In genomic region chr3:88500087-88500486, GRCm38 (mm10) we compare ENCODE assay signal across 11 mouse cellular contexts. TPM values are rescaled to one million over a fixed set of nuclear protein-coding genes. Genes with fewer than 3 reads are reported as not detected.
DNase-seq lines count a peak whose midpoint lies in the region; ATAC-seq and TF ChIP-seq lines count a peak whose summit lies in the region.
"Had no signal": no experiment of that assay in that cellular context is flagged by ENCODE, and none has a peak within 500 bp of the region (broad histone marks: within the 10 kb centered on the region; RNA-seq: fewer than 3 reads in every experiment).

No protein-coding gene starts in this region.

- H3K9me3 ChIP-seq in intestine, embryonic 15.5 days, result no peaks in the 10 kb centered on the region
- H3K9me3 ChIP-seq in intestine, postnatal 0 days (ENCODE audit: control insufficient read depth), result no peaks in the 10 kb centered on the region
- H3K9me3 ChIP-seq in liver, postnatal 0 days (ENCODE audit: low read length), result no peaks in the 10 kb centered on the region
- H3K9me3 ChIP-seq: hindbrain, embryonic 10.5 days had no signal

- no peak overlapping the region for H3K9ac ChIP-seq in intestine, embryonic 15.5 days
- H3K9ac ChIP-seq in intestine, postnatal 0 days (ENCODE audit: low read depth, low read length), result no peak overlapping the region
- H3K9ac ChIP-seq in liver, postnatal 0 days (replicated peaks), result peak overlapping the region; percentile 93; the same call in 1 of the 2 replicates

- DNase-seq in liver, postnatal 0 days, result no peak
- DNase-seq in testis, postnatal 14 days (ENCODE audit: low spot score), result no peak
- DNase-seq: adrenal gland, adult 2 months; cerebellum, adult 11 months; layer of hippocampus, postnatal 36 days had no signal

- no peak for TF ChIP-seq EP300 in liver, postnatal 0 days (IDR thresholded peaks at IDR 0.05; ENCODE audit: low read depth)

- H3K4me3 ChIP-seq in intestine, embryonic 15.5 days (replicated peaks), result no peak overlapping the region
- H3K4me3 ChIP-seq in intestine, postnatal 0 days (ENCODE audit: low read depth, low read length), result no peak overlapping the region
- peak overlapping the region; percentile 100 for H3K4me3 ChIP-seq in C2C12 (ENCODE audit: insufficient read depth, poor library complexity, severe bottlenecking)
- H3K4me3 ChIP-seq in bone marrow macrophage, adult 2 months (ENCODE audit: insufficient read depth, low read length), result peak overlapping the region; percentile 96
- peak overlapping the region; percentile 88 for H3K4me3 ChIP-seq in liver, postnatal 0 days (ENCODE audit: low read depth, low read length)
- H3K4me3 ChIP-seq: hindbrain, embryonic 10.5 days had no signal

- peaks cover 78% of the 10 kb centered on the region for H3K79me3 ChIP-seq in C2C12 (ENCODE audit: low read depth)

- H3K27ac ChIP-seq in intestine, embryonic 15.5 days, result no peak overlapping the region
- no peak overlapping the region for H3K27ac ChIP-seq in intestine, postnatal 0 days (ENCODE audit: low read depth, low read length)
- 0 out of 2 replicates have a peak overlapping the region, but pooled peaks have one; percentile 6 for H3K27ac ChIP-seq in bone marrow macrophage, adult 2 months (ENCODE audit: insufficient read depth, low read depth, low read length)
- peak overlapping the region; percentile 94 for H3K27ac ChIP-seq in liver, postnatal 0 days (ENCODE audit: low read depth)
- H3K27ac ChIP-seq: hindbrain, embryonic 10.5 days had no signal

- whole genome bisulfite sequencing in intestine, embryonic 15.5 days, result 74% methylated on average over 7 of the region's 7 CpGs
- WGBS in intestine, postnatal 0 days, result 78% methylated on average over 7 of the region's 7 CpGs
- WGBS in liver, postnatal 0 days (ENCODE audit: insufficient replicate concordance), result 47% methylated on average over 7 of the region's 7 CpGs

- no peaks in the 10 kb centered on the region for H3K36me3 ChIP-seq in intestine, embryonic 15.5 days
- peaks cover 11% of the 10 kb centered on the region; the same call in 1 of the 2 replicates for H3K36me3 ChIP-seq in intestine, postnatal 0 days (ENCODE audit: control insufficient read depth, insufficient read depth)
- H3K36me3 ChIP-seq in C2C12 (ENCODE audit: control insufficient read depth, insufficient read depth), result peaks cover 62% of the 10 kb centered on the region
- peaks cover 12% of the 10 kb centered on the region for H3K36me3 ChIP-seq in liver, postnatal 0 days (replicated peaks; ENCODE audit: insufficient read depth, low read length)
- H3K36me3 ChIP-seq: hindbrain, embryonic 10.5 days had no signal

- peaks cover 47% of the 10 kb centered on the region for H3K4me1 ChIP-seq in intestine, embryonic 15.5 days (replicated peaks)
- H3K4me1 ChIP-seq in intestine, postnatal 0 days (replicated peaks; ENCODE audit: control insufficient read depth, insufficient read depth, low read length), result peaks cover 13% of the 10 kb centered on the region
- H3K4me1 ChIP-seq in bone marrow macrophage, adult 2 months (ENCODE audit: control insufficient read depth, insufficient read depth, low read length), result peaks cover 45% of the 10 kb centered on the region
- peaks cover 46% of the 10 kb centered on the region for H3K4me1 ChIP-seq in liver, postnatal 0 days (ENCODE audit: insufficient read depth)

- H3K27me3 ChIP-seq in intestine, embryonic 15.5 days (replicated peaks), result no peaks in the 10 kb centered on the region
- H3K27me3 ChIP-seq in intestine, postnatal 0 days (replicated peaks; ENCODE audit: control insufficient read depth, insufficient read depth, low read length), result no peaks in the 10 kb centered on the region
- H3K27me3 ChIP-seq in C2C12 (ENCODE audit: control insufficient read depth, insufficient read depth, insufficient read length), result no peaks in the 10 kb centered on the region
- H3K27me3 ChIP-seq in liver, postnatal 0 days (ENCODE audit: insufficient read depth, low read length), result no peaks in the 10 kb centered on the region

- no peak for TF ChIP-seq CTCF in intestine, postnatal 0 days (IDR thresholded peaks at IDR 0.05; ENCODE audit: low read depth)
- no peak for TF ChIP-seq CTCF in C2C12 (IDR thresholded peaks at IDR 0.05; ENCODE audit: control insufficient read depth, insufficient read depth, insufficient read length)
- no peak for TF ChIP-seq CTCF in bone marrow macrophage, adult 2 months (IDR thresholded peaks at IDR 0.05; ENCODE audit: low read depth, low read length)
- no peak for TF ChIP-seq CTCF in liver, postnatal 0 days (IDR thresholded peaks at IDR 0.05; ENCODE audit: low read depth)

- TF ChIP-seq POLR2A in bone marrow macrophage, adult 2 months (IDR thresholded peaks at IDR 0.05; ENCODE audit: borderline replicate concordance, low read depth, low read length), result no peak

- peaks cover 85% of the 10 kb centered on the region for H3K79me2 ChIP-seq in C2C12 (ENCODE audit: control insufficient read depth, insufficient read depth)

- 0 out of 2 replicates have a peak overlapping the region, but pooled peaks have one; percentile 100 for H3K4me2 ChIP-seq in intestine, embryonic 15.5 days (replicated peaks)
- no peak overlapping the region for H3K4me2 ChIP-seq in intestine, postnatal 0 days (replicated peaks; ENCODE audit: low read depth)
- H3K4me2 ChIP-seq in liver, postnatal 0 days (ENCODE audit: low read depth, low read length), result peak overlapping the region; percentile 96

- ATAC-seq in intestine, embryonic 15.5 days, result no peak
- ATAC-seq in intestine, postnatal 0 days, result no peak
- no peak for ATAC-seq in liver, postnatal 0 days
- no peak for ATAC-seq in monocyte, adult 5-6 weeks (replicated peaks; ENCODE audit: insufficient number of reproducible peaks, low FRiP score, low TSS enrichment, poor library complexity, severe bottlenecking)

- H3ac ChIP-seq in C2C12 (ENCODE audit: control insufficient read depth, insufficient read length, low read depth), result peak overlapping the region; percentile 53

TF ChIP-seq in C2C12, 6 proteins besides CTCF, POLR2A, EP300 and RAD21:
- TF ChIP-seq FOSL1 (IDR thresholded peaks at IDR 0.05; ENCODE audit: insufficient read depth, low read length, poor library complexity, severe bottlenecking) (no peak), MYOD1 (IDR thresholded peaks at IDR 0.05; ENCODE audit: control insufficient read depth, insufficient read length, low read depth) (peak; percentile 96), USF1 (IDR thresholded peaks at IDR 0.05; ENCODE audit: low read depth) (no peak), CEBPB (IDR thresholded peaks at IDR 0.05; ENCODE audit: low read depth) (no peak)

RNA-seq across cellular contexts. Expression of gene Lmna, which starts 9.7 kb away (rescaled TPM):
- 120 TPM in 2 replicates for polyA plus RNA-seq in intestine, embryonic 15.5 days (2015; fragmentation: Nextera tagmentation; extraction: Ambion mirVana)
- 92.5 and 96.5 TPM in 2 replicates for polyA plus RNA-seq in intestine, postnatal 0 days (2015; fragmentation: Nextera tagmentation; extraction: Ambion mirVana)
- polyA plus RNA-seq in C2C12 (2012; fragmentation: generic; extraction: Trizol), result 1,441 TPM
- 124 and 126 TPM in 2 replicates for polyA plus RNA-seq in bone marrow macrophage, adult 2 months (2012; ENCODE audit: insufficient read depth, insufficient read length, missing spikeins)
- polyA plus RNA-seq in liver, postnatal 0 days (2015; fragmentation: Nextera tagmentation; extraction: Ambion mirVana), result 68.4 and 73.4 TPM in 2 replicates
- 28.1 to 43.4 TPM (median 40.8 TPM) in 3 replicates for total RNA-seq in monocyte, adult 5-6 weeks (2017)

RNA-seq across cellular contexts. Expression of gene Mex3a, which starts 32.1 kb away (rescaled TPM):
- 9.6 and 11.2 TPM in 2 replicates for polyA plus RNA-seq in intestine, embryonic 15.5 days (2015; fragmentation: Nextera tagmentation; extraction: Ambion mirVana)
- polyA plus RNA-seq in intestine, postnatal 0 days (2015; fragmentation: Nextera tagmentation; extraction: Ambion mirVana), result 2.8 TPM in 2 replicates
- polyA plus RNA-seq in C2C12 (2012; fragmentation: generic; extraction: Trizol), result 14.9 TPM
- 0.13 and 0.16 TPM in 2 replicates for polyA plus RNA-seq in bone marrow macrophage, adult 2 months (2012; ENCODE audit: insufficient read depth, insufficient read length, missing spikeins)
- polyA plus RNA-seq in liver, postnatal 0 days (2015; fragmentation: Nextera tagmentation; extraction: Ambion mirVana), result 0.37 and 0.51 TPM in 2 replicates
- 0.19 to 0.39 TPM in 2 of 3 replicates, not detected in the other for total RNA-seq in monocyte, adult 5-6 weeks (2017)

RNA-seq across cellular contexts. Expression of gene Sema4a, which starts 39.1 kb away (rescaled TPM):
- 30.9 and 39.2 TPM in 2 replicates for polyA plus RNA-seq in intestine, embryonic 15.5 days (2015; fragmentation: Nextera tagmentation; extraction: Ambion mirVana)
- 93.1 and 101 TPM in 2 replicates for polyA plus RNA-seq in intestine, postnatal 0 days (2015; fragmentation: Nextera tagmentation; extraction: Ambion mirVana)
- 0.69 TPM for polyA plus RNA-seq in C2C12 (2012; fragmentation: generic; extraction: Trizol)
- polyA plus RNA-seq in bone marrow macrophage, adult 2 months (2012; ENCODE audit: insufficient read depth, insufficient read length, missing spikeins), result 178 and 180 TPM in 2 replicates
- 27.3 and 30.0 TPM in 2 replicates for polyA plus RNA-seq in liver, postnatal 0 days (2015; fragmentation: Nextera tagmentation; extraction: Ambion mirVana)
- total RNA-seq in monocyte, adult 5-6 weeks (2017), result 41.3 to 161 TPM (median 62.1 TPM) in 3 replicates

RNA-seq across cellular contexts. Expression of gene Rab25, which starts 48.0 kb away (rescaled TPM):
- 75.2 and 89.8 TPM in 2 replicates for polyA plus RNA-seq in intestine, embryonic 15.5 days (2015; fragmentation: Nextera tagmentation; extraction: Ambion mirVana)
- polyA plus RNA-seq in intestine, postnatal 0 days (2015; fragmentation: Nextera tagmentation; extraction: Ambion mirVana), result 79.5 and 89.2 TPM in 2 replicates
- 0.07 TPM for polyA plus RNA-seq in C2C12 (2012; fragmentation: generic; extraction: Trizol)
- not detected in 2 replicates for polyA plus RNA-seq in bone marrow macrophage, adult 2 months (2012; ENCODE audit: insufficient read depth, insufficient read length, missing spikeins)
- polyA plus RNA-seq in liver, postnatal 0 days (2015; fragmentation: Nextera tagmentation; extraction: Ambion mirVana), result 0.13 and 0.29 TPM in 2 replicates
- total RNA-seq in monocyte, adult 5-6 weeks (2017), result 0.97 TPM in 1 of 3 replicates, not detected in the others
- total RNA-seq: adrenal gland, adult 2 months had no signal

RNA-seq across cellular contexts. Expression of gene Lamtor2, which starts 52.8 kb away (rescaled TPM):
- 188 and 231 TPM in 2 replicates for polyA plus RNA-seq in intestine, embryonic 15.5 days (2015; fragmentation: Nextera tagmentation; extraction: Ambion mirVana)
- polyA plus RNA-seq in intestine, postnatal 0 days (2015; fragmentation: Nextera tagmentation; extraction: Ambion mirVana), result 171 and 183 TPM in 2 replicates
- 136 TPM for polyA plus RNA-seq in C2C12 (2012; fragmentation: generic; extraction: Trizol)
- 149 and 154 TPM in 2 replicates for polyA plus RNA-seq in bone marrow macrophage, adult 2 months (2012; ENCODE audit: insufficient read depth, insufficient read length, missing spikeins)
- 104 and 106 TPM in 2 replicates for polyA plus RNA-seq in liver, postnatal 0 days (2015; fragmentation: Nextera tagmentation; extraction: Ambion mirVana)
- total RNA-seq in monocyte, adult 5-6 weeks (2017), result 61.5 to 63.7 TPM (median 63.2 TPM) in 3 replicates

Comparison
In these comparisons a context has a peak if more than half of its experiments do, and no peak if none do; other contexts are left out.
1. H3K27ac ChIP-seq: peak in bone marrow macrophage, adult 2 months (single experiment) and liver, postnatal 0 days (single experiment); none in intestine, embryonic 15.5 days (single experiment) and intestine, postnatal 0 days (single experiment).
2. H3K4me3 ChIP-seq: peak in C2C12 (single experiment), bone marrow macrophage, adult 2 months (single experiment) and liver, postnatal 0 days (single experiment); none in intestine, embryonic 15.5 days (single experiment) and intestine, postnatal 0 days (single experiment).
3. RNA of gene Lmna, which starts 9.7 kb away (polyA plus RNA-seq): 1,441 TPM in C2C12 (single experiment); 124 to 126 TPM in bone marrow macrophage, adult 2 months, 120 TPM in intestine, embryonic 15.5 days, 92.5 to 96.5 TPM in intestine, postnatal 0 days and 68.4 to 73.4 TPM in liver, postnatal 0 days; every median in the first group is over 10 times any median in the second.
4. RNA of gene Sema4a, which starts 39.1 kb away (polyA plus RNA-seq): 178 to 180 TPM in bone marrow macrophage, adult 2 months, 93.1 to 101 TPM in intestine, postnatal 0 days, 30.9 to 39.2 TPM in intestine, embryonic 15.5 days and 27.3 to 30.0 TPM in liver, postnatal 0 days; 0.69 TPM in C2C12 (single experiment); every median in the first group is over 10 times any median in the second.